Mouse (Mus musculus): Measurements from ENCODE around the gene Fam24a.

DNA sequence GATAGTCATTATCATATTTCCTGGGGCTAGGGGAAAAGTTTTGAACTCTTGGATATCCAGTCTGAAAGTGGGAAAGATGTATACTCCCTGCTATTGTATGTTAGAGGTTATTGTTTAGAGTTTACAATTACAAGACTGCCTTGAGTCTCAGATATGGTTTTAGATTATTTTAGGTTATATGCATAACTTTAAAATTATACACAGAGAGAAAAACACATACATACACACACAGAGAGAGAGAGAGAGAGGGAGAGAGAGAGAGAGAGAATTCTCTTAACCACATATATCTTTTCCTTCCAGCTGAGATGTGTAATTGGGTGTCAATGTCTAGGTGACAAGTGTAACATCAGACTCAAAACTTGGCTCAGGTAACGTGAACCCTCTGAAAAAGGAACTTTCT is at the start of gene Fam24a:
- TF ChIP-seq CTCF (conservative IDR thresholded peaks at IDR 0.05; ENCODE audit: low read length) (no peak), POU5F1 (IDR thresholded peaks at IDR 0.05; ENCODE audit: borderline replicate concordance, low read length) (no peak), NANOG (IDR thresholded peaks at IDR 0.05; ENCODE audit: borderline replicate concordance, low read length) (no peak)
